Mouse (Mus musculus) frontal cortex, postnatal 36 days (tissue): ENCODE data around the gene Adh6b.
"Not testable (repeated sequence)": the region's sequence is repeated elsewhere in the genome, so short reads cannot be mapped to it uniquely, and the experiment has no call there.

ENCODE experiments used
- DNase-seq, 2 experiments: peaks; one replicate each; pipeline ENCODE4 v3.0.0; 2022; ENCODE audit warnings: low spot score in 2 of 2

The Adh6b gene

DNA sequence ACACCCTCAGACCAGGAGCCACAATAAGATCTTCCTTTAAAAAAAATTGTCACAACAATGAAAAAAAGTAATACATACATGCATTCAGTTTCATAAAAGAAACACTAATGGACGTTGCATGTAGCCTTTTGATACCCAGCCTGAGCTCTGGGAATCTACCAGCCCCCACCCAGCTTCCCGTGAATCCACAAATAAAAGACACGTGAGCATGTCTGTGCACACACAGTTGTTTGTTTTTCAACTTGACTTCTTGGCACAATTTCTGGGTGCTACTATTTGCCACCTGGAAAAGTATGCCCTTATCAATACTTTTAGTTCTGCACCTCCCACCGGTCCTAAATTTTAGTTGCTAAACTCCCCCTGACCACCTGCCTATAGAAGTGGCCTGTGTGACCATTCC, 19.1 kb downstream of the Adh6b start:
- DNase-seq = no peak

DNA sequence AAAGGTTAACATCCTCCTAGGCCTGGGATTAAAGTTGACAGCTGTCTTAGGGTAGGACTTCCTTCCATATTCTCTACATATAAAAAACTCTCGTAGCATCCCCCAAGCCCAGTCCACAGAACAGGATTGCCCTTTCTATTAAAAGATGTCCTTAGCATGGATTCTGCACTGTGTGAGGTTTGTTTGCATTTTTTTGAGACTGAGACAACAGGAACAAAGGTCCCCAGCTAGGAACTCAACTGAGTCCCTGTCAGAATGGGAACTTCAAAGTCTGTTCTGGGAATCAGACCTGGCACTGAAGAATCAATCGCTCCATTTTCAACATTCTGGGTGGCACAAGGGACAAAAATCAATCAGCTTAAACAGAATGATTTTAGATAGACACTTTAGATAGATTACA, 21.3 kb downstream of the Adh6b start:
- no peak for DNase-seq

DNA sequence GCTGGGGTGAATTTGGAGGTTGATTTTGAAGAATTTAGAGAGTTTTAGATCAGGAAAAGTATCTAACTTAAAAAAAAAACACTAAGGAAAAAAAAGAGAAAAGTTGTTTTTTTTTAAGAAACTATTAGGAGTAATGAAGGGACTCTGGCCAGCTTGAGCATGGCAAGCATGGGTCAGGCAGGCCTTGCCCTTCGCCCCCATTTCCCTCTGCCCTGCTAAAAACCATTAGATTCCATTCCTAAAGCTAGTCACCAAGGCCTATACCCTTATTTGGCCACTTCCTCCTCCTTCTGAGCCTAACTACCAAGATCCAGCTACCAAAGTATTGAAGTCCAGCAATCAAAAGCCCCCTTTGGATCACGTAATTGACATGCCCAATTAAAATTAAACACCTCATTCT, 24.6 kb downstream of the Adh6b start:
- no peak for DNase-seq

DNA sequence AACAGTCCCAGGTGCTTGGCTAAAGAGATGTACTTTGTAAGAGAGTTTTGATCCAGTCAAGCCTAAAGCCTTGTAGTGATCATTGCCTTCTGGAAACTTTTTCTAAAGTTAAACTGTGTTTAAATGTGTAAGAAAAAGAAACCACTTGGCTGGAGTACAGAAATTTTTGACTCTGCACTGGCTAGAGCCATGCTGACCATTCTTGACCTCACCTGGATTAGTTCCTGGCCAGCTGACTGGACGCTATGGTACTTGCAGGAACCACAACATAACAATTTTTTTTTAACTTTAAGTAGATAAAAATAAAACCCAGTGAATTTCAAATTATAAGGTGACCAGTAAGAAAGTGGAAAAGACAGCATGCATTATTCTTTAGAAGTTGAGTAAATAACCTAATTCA, 28.0 kb downstream of the Adh6b start:
- DNase-seq = no peak

DNA sequence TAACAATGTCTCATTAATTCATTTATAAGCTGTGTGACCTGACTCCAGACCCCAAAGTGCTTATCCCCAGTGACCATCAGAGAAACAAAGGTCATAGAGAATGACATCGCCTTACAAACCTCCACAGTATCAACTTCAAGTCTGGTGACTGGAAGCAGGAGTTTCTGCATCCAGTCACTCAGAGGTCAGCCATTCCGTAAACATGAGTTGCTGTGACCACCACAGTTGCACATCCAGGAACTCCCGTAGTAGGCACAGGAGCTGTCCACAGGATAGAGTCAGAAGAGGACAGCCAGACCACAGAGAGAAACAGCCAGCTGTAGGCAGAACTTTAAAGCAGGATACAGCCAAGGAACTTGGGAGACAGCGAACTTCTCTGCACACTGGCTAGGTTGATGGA, 28.7 kb downstream of the Adh6b start:
- DNase-seq = not testable (repeated sequence)

DNA sequence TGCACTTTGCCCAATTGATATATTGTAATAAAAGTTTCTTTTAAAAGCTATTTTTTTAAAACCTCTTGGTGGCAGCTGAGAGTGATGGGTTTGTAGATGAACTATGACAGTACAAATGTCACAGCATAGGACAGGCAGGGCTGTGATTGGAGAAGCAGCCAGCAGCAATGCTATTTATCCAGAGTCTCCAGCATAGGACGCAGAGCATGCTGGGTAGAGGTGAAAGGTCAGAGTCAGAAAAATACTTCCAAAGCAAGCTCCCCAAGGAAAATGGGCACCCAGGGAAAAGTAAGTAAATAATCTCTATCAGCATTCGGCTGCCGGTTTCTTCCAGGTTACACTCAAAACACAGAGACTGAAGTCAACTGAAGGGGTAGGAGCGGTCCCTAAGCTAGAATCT, 32.3 kb downstream of the Adh6b start:
- no peak for DNase-seq

DNA sequence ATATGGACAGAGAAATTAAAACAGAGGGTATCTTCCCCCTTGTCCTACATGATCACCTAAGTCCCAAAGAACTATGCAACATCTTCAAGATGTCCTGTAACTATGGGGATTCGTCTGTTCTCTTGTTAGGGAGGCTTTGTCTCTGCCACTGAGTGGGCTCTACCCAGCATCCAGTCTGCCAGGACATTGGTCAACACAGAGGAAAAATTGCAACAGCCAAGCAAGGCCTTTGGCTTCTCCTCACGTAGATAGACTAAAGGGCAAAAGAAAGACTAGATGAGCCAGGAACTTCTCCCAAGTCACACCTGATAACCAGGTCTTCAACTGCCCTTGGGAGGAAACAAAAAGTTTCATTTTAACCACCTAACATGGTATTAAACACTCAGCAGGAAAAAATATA, 33.6 kb downstream of the Adh6b start:
- no peak for DNase-seq

DNA sequence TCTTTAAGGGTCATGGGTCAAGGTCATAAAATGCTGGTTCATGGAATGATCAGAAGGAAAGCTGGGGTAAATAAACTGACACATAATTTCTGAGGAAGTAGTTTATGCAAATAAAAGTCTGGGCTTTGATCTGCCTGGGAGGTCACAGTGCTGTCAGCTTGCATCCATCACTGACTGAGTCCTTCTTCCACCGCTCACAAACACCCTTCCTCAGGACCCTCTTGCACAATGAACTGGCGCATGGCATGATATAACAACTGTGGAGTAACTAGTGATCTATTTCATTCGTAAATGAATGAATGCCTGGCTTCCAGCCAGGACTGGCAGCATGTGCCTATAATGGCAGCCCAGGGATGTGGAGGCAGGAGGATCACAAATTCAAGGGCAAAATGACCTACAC, 39.6 kb downstream of the Adh6b start:
- no peak for DNase-seq

DNA sequence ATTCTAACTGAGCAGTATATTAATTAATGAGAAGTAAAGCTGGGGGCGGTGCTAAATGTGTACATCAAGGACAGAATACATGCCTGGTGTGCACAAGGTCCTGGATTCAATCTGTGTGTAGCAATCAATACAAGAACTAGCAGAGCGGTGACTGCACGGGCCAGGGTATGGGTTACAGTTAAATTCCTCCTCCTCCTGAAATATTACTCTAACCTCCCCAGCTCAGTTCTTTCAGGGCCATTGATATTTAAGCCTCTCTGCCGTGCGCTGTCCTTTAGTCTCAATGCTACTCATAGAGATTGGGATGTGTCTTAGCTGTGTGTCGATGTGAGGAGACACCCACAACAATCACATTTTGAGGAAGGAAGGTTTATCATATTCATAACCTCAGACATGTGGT, 45.6 kb downstream of the Adh6b start:
- DNase-seq = no peak

DNA sequence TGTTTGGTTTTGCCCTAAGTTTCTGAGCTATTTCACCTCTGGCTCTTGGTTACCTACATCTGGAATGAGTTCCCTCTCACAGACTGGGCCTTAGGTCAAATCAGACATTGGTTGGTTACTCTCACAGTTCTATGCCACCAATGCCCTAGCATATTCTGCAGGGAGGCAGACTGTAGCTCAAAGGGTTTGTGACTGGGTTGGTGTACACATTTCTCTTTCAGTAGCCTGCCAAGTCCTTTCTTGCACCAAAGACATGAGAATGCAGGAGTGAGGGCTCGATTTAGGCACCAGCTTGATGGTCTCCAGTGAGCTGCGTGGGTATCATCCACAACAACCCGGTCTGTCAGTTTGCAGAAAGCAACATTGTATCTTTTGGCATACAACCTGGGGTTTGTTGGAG, 63.3 kb downstream of the Adh6b start:
- no peak for DNase-seq

DNA sequence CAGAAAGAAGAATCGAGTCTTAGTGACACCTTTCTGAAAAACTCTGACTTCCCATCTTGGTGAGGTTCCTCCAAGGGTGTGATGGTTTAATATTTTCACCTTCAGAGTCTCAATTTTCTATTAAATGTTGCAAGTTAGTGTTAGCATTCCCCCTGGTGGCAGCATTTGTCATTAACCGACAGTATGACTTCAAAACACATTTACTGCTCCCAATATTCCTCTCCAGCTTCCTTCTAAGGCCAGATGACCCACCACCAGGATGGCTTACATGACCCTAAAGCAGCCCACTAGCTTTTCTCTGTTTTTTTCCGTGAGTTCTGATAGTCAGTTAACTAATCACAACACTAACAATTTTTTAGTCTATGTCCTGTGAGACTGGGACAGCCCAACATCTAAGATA, 63.8 kb downstream of the Adh6b start:
- peak; percentile 31 to 55 for DNase-seq

DNA sequence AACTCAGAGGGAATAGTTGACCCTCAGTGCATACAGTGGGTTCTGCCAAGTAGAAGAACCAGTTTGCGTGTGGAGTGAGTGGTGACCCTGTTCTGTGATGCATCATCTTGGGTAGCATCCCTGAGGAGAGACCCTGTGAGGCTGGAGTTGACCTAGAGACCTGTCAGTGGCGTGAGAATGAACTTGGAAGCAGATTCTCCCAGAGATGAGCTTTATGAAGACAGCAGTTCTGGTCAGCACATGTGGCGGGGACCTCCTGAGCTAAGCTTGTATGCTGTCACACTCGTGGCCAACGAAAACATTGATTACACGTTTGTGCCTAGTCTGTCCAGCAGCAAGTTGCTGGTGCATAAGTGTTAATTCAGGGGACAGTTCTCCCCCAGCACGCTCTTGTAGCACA, 64.3 kb downstream of the Adh6b start:
- DNase-seq = no peak

DNA sequence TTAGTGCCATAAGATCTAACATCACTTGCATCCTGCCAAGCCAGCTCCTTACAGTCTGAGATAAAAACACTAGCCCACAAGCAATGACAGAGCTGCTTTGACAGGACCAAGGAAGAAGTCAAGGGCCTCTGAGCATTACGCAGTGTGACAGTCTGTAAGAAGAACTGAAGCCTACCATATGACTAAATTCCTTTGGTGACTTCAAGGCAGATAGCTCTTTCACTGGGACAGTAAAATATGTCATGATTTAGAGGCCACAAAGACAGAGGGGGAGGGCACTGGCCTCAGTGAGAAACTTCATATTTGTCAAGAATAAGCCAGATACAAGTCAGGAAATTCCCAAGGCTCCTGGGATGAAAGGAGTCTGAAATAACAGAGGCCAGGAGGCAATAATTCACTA, 66.3 kb downstream of the Adh6b start:
- no peak for DNase-seq
